Mouse (Mus musculus) liver, adult 2 months (tissue): ENCODE data around the gene Snd1.

Experiments used
- CTCF ChIP-seq: fragments of 200-500 bp; IDR thresholded peaks from 2 replicates; pipeline ENCODE4 v1.5.1; 2011; ENCODE audit warnings: low read depth, low read length, control low read depth
- POLR2A ChIP-seq: fragments of 200-500 bp; IDR thresholded peaks from 2 replicates; pipeline ENCODE4 v1.6.1; 2011; ENCODE audit warnings: low read length, control low read depth; ENCODE audit not compliant: insufficient read depth; ENCODE audit errors: extremely low read depth

DNA sequence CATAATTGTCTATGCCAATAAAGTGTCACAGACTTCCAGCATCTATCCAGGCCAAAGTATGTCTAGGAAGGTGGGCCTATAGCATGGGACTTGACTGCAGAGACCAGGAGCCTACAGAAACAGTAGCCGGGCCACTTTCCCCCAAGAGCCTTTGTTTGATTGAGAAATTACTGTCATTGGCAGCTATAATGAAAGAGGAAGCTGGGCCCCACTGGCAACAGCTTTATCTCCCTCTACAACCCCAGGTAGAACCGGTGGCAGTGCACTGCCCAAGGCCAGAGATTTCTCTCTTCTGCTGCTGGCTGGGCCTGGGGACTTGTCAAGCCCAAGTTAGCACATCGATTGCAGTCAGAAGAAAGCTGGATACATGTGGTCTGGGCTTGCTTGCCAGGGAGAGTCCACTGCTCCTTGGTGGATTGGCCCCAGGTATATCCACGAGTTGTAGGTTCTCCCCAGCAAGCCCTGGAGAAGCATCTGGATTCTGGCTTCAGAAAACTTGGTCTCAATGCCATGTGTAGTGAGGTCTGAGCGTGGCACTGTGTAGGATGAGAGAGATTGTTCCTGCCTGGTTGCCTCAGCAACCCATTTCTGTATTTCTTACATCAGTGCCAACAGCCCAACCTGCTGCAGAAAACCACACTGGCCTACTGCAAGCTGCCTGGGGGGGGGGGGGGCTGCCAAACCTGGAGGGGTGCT is 396.9 kb downstream of the Snd1 start:
- TF ChIP-seq CTCF, result no peak
- TF ChIP-seq POLR2A, result no peak
